Mouse (Mus musculus) embryo, embryonic 11.5 days (tissue): ENCODE data around the gene Prmt6.

Experiments
- DNase-seq: peaks from one replicate; pipeline ENCODE4 v3.0.0-alpha.2; 2012; ENCODE audit warnings: low read depth, low spot score

The Prmt6 gene

GRCm38 (mm10) chr3:110250839-110251700 lies at the start of gene Prmt6:
TSS of gene Prmt6 (minus strand) at chr3:110250998.
- peak; percentile 82 for DNase-seq

GRCm38 (mm10) chr3:110290485-110291045 lies 39.8 kb upstream of the Prmt6 start:
- no peak for DNase-seq

GRCm38 (mm10) chr3:110282651-110283050 lies 31.9 kb upstream of the Prmt6 start:
- no peak for DNase-seq

- DNase-seq: no peak
Observed at GRCm38 (mm10) chr3:110267790-110268189, 17.0 kb upstream of the Prmt6 start.

GRCm38 (mm10) chr3:110253105-110253504 lies 2.3 kb upstream of the Prmt6 start:
- no peak for DNase-seq

- DNase-seq: peak; percentile 44
Observed at GRCm38 (mm10) chr3:110249891-110250838, 633 bp downstream of the Prmt6 start.

GRCm38 (mm10) chr3:110236819-110237463 lies 13.9 kb downstream of the Prmt6 start:
- no peak for DNase-seq
